Mouse (Mus musculus) limb, embryonic 10.5 days (tissue): ENCODE data around the gene Adamtsl1. TPM values are rescaled to one million over a fixed set of nuclear protein-coding genes. Genes with fewer than 3 reads are reported as not detected.
A peak's percentile ranks its signal among the peaks of the same experiment; 100 is the strongest.

ENCODE experiments used
- DNase-seq: peaks from one replicate; pipeline ENCODE4 v3.0.0-alpha.2; 2017; ENCODE audit warnings: low spot score
- H3K27ac ChIP-seq: fragments of 300-500 bp; sonication (generic); 2 replicates; pipeline ENCODE4 v1.5.1; 2016; ENCODE audit warnings: mild to moderate bottlenecking
- H3K27me3 ChIP-seq: fragments of 300-500 bp; sonication (generic); 2 replicates; pipeline ENCODE4 v1.6.1; 2016; ENCODE audit warnings: low read depth, mild to moderate bottlenecking; ENCODE audit not compliant: poor library complexity, severe bottlenecking
- H3K36me3 ChIP-seq: fragments of 300-500 bp; sonication (generic); 2 replicates; pipeline ENCODE4 v1.6.1; 2016; ENCODE audit warnings: mild to moderate bottlenecking, moderate library complexity
- H3K4me1 ChIP-seq: fragments of 300-500 bp; sonication (generic); 2 replicates; pipeline ENCODE4 v1.6.1; 2016
- H3K4me3 ChIP-seq: fragments of 300-500 bp; sonication (generic); 2 replicates; pipeline ENCODE4 v1.5.1; 2016; ENCODE audit warnings: mild to moderate bottlenecking, moderate library complexity
- H3K9me3 ChIP-seq: fragments of 300-500 bp; sonication (generic); replicated peaks from 2 replicates; pipeline ENCODE4 v1.6.1; 2016; ENCODE audit warnings: mild to moderate bottlenecking
- WGBS: fragments of 180-500 bp; shearing (Covaris S2); methylation state at CpG from one replicate; pipeline ENCODE4 v1.1.7; 2016; 5-methylcytosine and 5-hydroxymethylcytosine counted together
- polyA plus RNA-seq: library from polyadenylated mRNA; unstranded; fragments of >200 nt; fragmentation: Nextera tagmentation; extraction: Ambion mirVana; gene quantifications from 2 replicates; pipeline ENCODE4 v1.2.1, GENCODE M21; 2016

Adamtsl1 gene
- 1.2 and 3.7 TPM in 2 replicates for polyA plus RNA-seq

DNA sequence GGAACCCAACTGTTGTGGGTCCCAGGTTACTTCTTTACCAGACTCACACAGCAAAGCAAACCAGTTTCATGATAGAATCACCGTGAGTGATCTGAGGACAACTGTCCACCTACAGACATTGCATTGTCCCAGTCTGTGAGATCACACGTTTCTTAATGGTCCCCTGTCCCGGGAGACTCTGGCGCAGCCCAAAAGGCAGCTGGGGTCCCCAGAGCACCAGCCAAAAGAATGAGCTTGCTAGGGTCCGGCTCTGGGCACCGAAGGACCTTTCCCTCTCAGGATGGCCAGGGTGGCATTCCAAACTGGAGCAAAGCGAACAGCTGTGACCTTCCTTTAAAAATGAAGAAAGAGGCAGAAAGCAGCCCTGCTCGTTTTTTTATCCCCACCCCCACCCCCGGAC, at the start of gene Adamtsl1:
Adamtsl1 (plus strand) TSS at position 381 of the 400 bp plus-strand sequence.
- no peak for DNase-seq
- H3K27me3 ChIP-seq, result peaks cover 40% of the 10 kb centered on the region
- WGBS, result 3% methylated on average over 9 of the region's 9 CpGs

DNA sequence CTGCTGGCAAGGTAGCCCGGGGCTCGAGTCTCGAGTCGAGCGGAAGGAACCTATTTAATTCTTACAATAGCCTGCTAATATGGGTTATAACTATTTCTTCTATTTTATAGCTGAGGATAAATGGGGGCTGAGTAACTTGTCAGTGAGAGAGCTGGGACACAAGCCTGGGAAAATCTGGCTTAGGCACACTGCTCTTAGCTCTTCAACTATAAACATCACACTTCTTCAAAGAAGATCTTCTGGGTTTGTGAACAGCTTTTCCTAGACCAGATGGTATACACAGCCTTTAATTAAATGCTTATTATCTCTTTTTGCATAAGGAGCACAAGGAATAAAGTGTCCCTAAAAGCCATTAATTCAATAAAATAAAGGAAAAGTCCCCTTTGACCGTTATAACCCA, 30.4 kb upstream of the Adamtsl1 start:
- no peaks in the 10 kb centered on the region for H3K9me3 ChIP-seq
- H3K27me3 ChIP-seq, result no peaks in the 10 kb centered on the region
- no peaks in the 10 kb centered on the region for H3K36me3 ChIP-seq
- no peak for DNase-seq
- H3K4me3 ChIP-seq, result no peak overlapping the region
- H3K4me1 ChIP-seq, result no peaks in the 10 kb centered on the region
- H3K27ac ChIP-seq, result no peak overlapping the region
- WGBS, result 94% methylated on average over 6 of the region's 6 CpGs

More for the DNA sequence above, at the start of gene Adamtsl1:
- Histone ChIP-seq H3K27ac (peak within 1 kb of the TSS; percentile 62), H3K9me3 (no peaks in the 10 kb centered on the region), H3K4me1 (peaks cover 19% of the 10 kb centered on the region), H3K36me3 (no peaks in the 10 kb centered on the region), H3K4me3 (peak within 1 kb of the TSS; percentile 69)

DNA sequence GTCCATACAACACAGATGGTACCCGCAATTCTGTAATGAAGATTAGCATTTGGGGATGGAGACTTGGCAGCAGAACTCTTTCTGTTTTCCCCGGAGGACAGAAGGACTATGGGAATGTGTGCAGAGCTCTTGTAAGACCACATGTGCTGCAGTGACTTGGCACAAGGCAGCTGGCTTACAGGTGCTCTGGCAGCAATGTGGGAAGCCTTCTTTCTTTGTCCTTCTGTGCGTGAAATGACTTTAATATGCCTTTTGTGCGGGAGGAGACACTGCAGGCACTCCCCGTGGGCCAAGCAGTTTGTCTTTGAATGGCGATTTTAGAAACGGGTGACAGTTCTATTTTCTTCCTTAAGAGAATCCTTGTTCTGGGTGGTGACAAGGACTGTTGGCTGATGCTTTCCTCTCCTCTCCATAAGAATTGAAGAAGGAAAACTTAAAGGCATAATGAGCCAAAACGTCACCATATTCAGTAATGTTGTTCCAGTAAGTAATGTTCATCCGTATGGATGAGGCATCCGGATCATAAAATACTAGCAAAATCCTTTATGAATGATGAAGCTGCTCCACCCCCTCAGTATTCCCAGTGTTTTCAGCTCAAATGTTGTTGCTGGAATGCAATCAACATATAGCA, 27.5 kb upstream of the Adamtsl1 start:
- Histone ChIP-seq H3K4me3 (no peak overlapping the region), H3K9me3 (no peaks in the 10 kb centered on the region), H3K27ac (no peak overlapping the region), H3K4me1 (no peaks in the 10 kb centered on the region), H3K27me3 (no peaks in the 10 kb centered on the region), H3K36me3 (no peaks in the 10 kb centered on the region)
- WGBS, result 88% methylated on average over 10 of the region's 10 CpGs
- no peak for DNase-seq

DNA sequence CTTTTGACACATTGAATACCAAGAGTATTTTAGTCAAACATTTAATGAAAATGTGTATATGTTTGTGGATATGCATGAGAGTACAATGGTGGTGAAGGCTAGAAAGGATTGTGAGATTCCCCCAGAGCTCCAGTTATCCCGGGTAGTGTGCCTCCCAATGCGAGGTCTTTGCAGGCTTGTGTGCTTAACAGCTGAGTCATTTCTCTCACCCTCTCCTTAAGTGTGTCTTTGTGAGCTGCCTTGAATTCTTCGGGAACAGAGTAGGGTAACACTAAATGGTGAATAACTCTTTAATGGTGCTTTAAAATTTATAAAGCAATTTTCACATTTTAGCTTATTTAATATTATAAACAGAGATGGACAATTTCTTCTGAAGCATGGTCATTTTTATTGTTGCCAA, 8.3 kb upstream of the Adamtsl1 start:
- DNase-seq, result no peak
- no peaks in the 10 kb centered on the region for H3K27me3 ChIP-seq
- no peaks in the 10 kb centered on the region for H3K4me1 ChIP-seq
- H3K4me3 ChIP-seq, result no peak overlapping the region
- no peaks in the 10 kb centered on the region for H3K36me3 ChIP-seq
- H3K9me3 ChIP-seq, result no peaks in the 10 kb centered on the region
- H3K27ac ChIP-seq, result no peak overlapping the region
- WGBS, result 73% methylated on average over 3 of the region's 3 CpGs

DNA sequence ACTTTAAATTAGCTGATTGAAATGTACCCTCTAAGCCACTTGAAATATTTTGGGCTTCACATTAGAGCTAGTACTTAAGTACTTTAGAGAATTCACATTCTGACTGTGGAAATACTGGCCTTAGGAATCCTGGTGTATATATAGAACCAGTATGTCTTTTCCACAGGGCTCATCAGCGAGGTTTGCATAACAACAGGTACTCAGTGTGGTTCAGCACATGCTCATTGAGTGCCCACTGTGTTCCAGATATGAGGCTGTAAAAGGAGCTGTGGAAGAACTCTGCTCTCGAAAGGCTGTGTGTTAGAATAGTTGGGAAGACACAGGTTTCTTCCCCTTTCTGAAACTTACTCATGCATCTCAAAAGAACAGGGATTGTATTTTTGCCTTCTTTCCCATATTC, 7.0 kb upstream of the Adamtsl1 start:
- no peaks in the 10 kb centered on the region for H3K4me1 ChIP-seq
- no peak overlapping the region for H3K4me3 ChIP-seq
- H3K9me3 ChIP-seq, result no peaks in the 10 kb centered on the region
- WGBS, result 72% methylated on average over 2 of the region's 2 CpGs
- H3K27ac ChIP-seq, result no peak overlapping the region
- H3K36me3 ChIP-seq, result no peaks in the 10 kb centered on the region
- DNase-seq, result no peak
- no peaks in the 10 kb centered on the region for H3K27me3 ChIP-seq

DNA sequence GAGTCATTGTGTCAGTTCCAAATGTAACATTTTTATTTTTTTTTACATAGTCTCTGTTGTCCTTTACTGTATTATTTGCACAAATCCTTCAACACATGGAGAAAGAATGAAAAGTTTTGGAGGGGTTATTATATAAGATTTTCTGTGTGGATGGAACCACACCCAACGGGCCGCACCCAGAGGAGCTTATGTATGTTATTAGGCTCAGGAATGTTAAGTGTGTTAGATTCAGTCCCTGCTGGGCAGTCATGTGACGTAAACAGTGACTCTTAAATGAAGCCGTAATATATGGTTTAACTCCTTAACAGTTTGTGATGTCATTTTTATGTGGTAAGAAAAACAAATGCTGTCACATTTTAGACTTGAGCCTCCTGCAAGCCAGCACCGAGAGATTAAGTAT, 6.5 kb upstream of the Adamtsl1 start:
- Histone ChIP-seq H3K36me3 (no peaks in the 10 kb centered on the region), H3K27me3 (peaks cover 3% of the 10 kb centered on the region; the same call in 1 of the 2 replicates), H3K4me1 (no peaks in the 10 kb centered on the region), H3K4me3 (no peak overlapping the region), H3K9me3 (no peaks in the 10 kb centered on the region), H3K27ac (no peak overlapping the region)
- WGBS, result 74% methylated on average over 5 of the region's 5 CpGs
- DNase-seq, result no peak

DNA sequence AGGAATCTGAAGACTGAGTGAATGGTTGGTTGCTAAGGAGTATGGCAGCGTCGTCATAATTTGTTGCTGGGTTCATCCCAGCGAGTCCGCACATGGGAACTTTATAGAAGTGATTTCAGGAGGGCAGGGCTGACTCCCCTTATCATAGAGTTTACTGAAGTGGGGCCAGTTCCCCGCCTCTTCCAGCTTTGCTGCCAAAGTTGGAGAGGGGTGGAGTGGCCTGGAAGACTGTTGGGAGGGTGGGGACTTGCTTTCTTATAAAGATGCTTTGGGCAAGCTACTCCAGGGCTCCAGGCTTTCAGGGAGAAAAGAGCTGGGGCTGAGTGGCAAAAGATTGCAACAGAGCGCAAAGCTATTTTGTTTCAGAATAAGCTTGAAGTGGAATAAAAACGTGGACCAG, 684 bp upstream of the Adamtsl1 start:
- DNase-seq, result no peak
- H3K27ac ChIP-seq, result no peak overlapping the region
- WGBS, result 51% methylated on average over 7 of the region's 7 CpGs
- H3K9me3 ChIP-seq, result no peaks in the 10 kb centered on the region
- H3K4me1 ChIP-seq, result peaks cover 19% of the 10 kb centered on the region
- no peaks in the 10 kb centered on the region for H3K36me3 ChIP-seq
- peaks cover 40% of the 10 kb centered on the region for H3K27me3 ChIP-seq
- peak overlapping the region; percentile 69 for H3K4me3 ChIP-seq

DNA sequence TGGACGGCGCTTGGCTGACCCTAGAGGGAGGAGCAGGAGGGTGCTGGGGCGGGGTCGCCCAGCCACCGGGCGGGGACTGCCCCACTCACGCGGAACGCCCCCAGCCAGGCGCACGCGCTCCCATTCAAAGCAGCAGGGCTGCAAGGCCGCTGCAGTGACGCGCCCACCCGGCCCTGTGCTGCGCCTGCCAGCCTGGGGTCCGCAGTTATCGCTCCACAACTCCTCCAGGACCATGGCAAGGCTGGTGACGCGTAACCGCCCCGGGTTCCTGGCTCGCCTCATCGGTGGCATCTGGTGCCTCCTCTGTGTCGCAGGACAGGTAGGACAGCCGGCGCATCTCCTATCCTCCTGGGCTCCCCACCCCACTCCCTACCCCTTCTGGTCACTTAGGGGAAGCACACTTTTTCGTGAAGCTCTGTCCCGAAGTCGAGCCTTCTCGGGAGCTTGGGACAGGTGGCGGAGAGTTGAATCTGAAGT, 271 bp downstream of the Adamtsl1 start:
- peaks cover 19% of the 10 kb centered on the region for H3K4me1 ChIP-seq
- peak overlapping the region; percentile 62 for H3K27ac ChIP-seq
- H3K27me3 ChIP-seq, result peaks cover 40% of the 10 kb centered on the region
- WGBS, result under 1% methylated on average over 33 of the region's 33 CpGs
- no peaks in the 10 kb centered on the region for H3K9me3 ChIP-seq
- peak; percentile 75 for DNase-seq
- H3K36me3 ChIP-seq, result no peaks in the 10 kb centered on the region
- peak overlapping the region; percentile 69 for H3K4me3 ChIP-seq

DNA sequence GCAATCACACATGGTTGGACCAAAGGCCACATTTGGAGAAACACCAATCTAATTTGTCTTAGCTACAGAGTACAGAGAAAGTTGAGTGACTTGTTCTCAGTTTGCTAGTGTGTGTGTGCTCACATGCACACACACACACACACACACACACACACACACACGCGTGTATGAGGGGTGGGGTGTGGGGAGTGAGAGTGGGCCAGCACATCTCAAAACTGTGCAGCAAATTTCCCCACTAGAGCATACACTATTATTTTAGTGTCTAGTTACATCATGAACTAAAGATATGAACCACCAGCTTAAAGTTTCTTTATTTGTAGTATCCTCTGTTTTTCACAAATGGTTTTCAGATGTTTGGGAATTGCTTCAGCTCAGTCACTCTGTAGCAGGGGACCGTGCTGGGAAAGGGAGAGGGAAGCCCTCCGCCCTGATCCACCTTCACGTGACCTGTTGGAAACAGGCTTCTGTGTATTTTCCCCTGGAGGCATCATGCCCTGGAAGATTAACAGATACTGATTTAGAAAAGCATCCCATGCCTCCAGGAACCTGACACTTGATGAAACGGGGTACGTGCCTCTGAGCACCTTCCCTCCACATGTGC, 13.1 kb downstream of the Adamtsl1 start:
- no peaks in the 10 kb centered on the region for H3K36me3 ChIP-seq
- 86% methylated on average over 7 of the region's 7 CpGs for WGBS
- DNase-seq, result no peak

DNA sequence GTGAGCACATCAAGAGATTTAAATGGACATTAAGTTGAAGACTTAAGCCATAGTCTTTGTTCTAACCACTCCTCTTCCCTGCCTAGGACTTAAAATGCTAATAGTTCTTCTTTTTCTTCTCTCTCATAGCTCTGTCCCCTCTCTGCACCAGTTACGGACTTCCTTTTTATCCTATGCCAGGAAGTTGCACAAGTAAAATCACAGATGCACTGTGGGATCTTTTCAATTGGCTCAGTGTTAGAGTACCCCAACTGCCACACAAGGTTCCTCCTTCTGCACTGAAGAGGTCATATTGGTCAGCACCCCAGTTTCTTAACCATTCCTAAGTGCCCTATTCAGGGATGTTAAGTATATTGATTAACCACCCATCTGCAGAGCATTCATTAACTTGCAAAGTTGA, 15.9 kb downstream of the Adamtsl1 start:
- no peak overlapping the region for H3K4me3 ChIP-seq
- no peak overlapping the region for H3K27ac ChIP-seq
- no peaks in the 10 kb centered on the region for H3K4me1 ChIP-seq
- H3K36me3 ChIP-seq, result no peaks in the 10 kb centered on the region
- no peaks in the 10 kb centered on the region for H3K27me3 ChIP-seq
- H3K9me3 ChIP-seq, result no peaks in the 10 kb centered on the region
- DNase-seq, result no peak
- WGBS, result 100% methylated on average over 1 of the region's 1 CpGs

More for the DNA sequence above, 13.1 kb downstream of the Adamtsl1 start:
- H3K27me3 ChIP-seq, result no peaks in the 10 kb centered on the region
- no peak overlapping the region for H3K4me3 ChIP-seq
- H3K27ac ChIP-seq, result no peak overlapping the region
- H3K9me3 ChIP-seq, result no peaks in the 10 kb centered on the region
- H3K4me1 ChIP-seq, result no peaks in the 10 kb centered on the region

DNA sequence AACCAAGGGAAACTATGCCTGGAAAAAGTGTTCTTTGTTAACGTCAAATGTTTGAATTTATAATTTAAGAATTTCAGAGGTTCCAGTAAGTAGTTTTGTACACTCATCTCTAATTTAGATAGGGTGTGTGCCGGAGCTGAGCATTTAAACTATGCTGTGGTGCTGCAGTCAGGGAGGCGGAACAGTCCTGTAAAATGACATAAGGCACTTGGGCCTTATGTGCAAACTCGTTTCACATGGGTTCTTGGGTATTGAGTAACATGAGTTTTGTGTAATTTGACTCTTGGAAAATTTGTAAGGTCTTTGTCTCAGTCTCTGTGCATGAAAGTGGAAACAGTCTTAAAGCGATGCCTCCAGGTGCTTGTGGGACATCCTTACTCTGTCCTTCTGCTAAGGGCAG, 25.7 kb downstream of the Adamtsl1 start:
- DNase-seq, result no peak
- WGBS, result 74% methylated on average over 5 of the region's 5 CpGs
- Histone ChIP-seq H3K27me3 (no peaks in the 10 kb centered on the region), H3K4me3 (no peak overlapping the region), H3K9me3 (no peaks in the 10 kb centered on the region), H3K27ac (no peak overlapping the region), H3K4me1 (no peaks in the 10 kb centered on the region), H3K36me3 (no peaks in the 10 kb centered on the region)

DNA sequence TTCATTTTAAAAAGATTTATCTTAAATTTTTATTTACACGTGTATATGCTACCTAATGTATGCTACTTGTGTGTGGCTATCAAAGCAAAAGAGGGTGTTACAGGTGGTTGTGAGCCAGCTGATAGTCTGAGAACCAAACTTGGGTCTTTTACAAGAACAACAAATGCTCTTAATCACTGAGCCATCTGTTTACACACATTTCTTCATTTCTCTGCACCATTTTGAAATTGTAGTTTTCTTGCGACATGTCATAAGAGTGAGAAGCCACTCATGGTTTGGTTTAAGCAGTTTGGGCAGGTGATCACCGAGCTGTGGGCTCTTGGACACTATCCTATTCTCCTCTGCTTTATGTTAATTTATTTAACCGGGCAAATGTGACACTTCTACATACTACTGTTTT, 29.2 kb downstream of the Adamtsl1 start:
- 87% methylated on average over 4 of the region's 4 CpGs for WGBS
- DNase-seq, result no peak
- Histone ChIP-seq H3K36me3 (no peaks in the 10 kb centered on the region), H3K27ac (no peak overlapping the region), H3K27me3 (no peaks in the 10 kb centered on the region), H3K9me3 (no peaks in the 10 kb centered on the region), H3K4me1 (no peaks in the 10 kb centered on the region), H3K4me3 (no peak overlapping the region)

DNA sequence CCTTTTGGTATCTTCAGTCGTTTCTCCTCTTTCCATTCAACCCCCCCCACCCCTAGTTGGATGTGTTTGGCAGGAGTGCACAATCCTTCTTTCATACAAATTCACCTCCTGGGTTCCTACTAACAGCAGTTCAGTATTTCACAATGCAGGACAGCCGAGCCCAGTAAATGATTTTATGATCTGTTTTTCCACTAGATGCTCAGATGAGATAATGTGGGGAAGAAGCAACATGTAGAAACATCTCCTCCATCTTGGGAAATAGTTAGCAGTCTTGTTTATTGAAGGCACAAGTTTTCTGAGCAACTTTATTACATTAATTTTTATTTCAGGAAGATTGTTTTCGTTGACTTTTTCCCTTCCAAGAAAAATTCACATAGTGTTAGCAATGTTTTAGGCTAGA, 40.7 kb downstream of the Adamtsl1 start:
- no peak overlapping the region for H3K27ac ChIP-seq
- H3K4me1 ChIP-seq, result no peaks in the 10 kb centered on the region
- H3K27me3 ChIP-seq, result no peaks in the 10 kb centered on the region
- H3K36me3 ChIP-seq, result no peaks in the 10 kb centered on the region
- WGBS, result 78% methylated on average over 3 of the region's 3 CpGs
- DNase-seq, result no peak
- H3K9me3 ChIP-seq, result no peaks in the 10 kb centered on the region
- no peak overlapping the region for H3K4me3 ChIP-seq
